Mouse (Mus musculus): Measurements from ENCODE around the gene Mtor. TPM values are rescaled to one million over a fixed set of nuclear protein-coding genes. Genes with fewer than 3 reads are reported as not detected.

Gene Mtor
- polyA plus RNA-seq, 1 experiment from 2014 or later, result 21.8 TPM

DNA sequence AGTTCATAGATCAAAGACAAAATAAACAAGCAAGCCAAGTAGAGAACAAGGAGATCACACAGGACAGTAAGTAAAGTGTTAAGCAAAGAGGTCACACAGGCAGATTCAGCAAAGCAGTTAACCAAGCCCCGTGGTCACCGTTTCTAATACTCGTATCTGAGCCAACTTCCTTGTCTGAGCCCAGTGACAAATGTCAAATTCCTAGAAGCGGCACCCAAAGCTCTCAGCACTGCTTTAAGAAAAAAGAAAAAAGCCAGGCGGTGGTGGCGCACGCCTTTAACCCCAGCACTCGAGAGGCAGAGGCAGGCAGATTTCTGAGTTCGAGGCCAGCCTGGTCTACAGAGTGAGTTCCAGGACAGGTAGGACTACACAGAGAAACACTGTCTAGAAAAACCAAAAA is 138.2 kb downstream of the Mtor start:
- ATAC-seq (ENCODE audit: insufficient number of reproducible peaks, low FRiP score), result no peak
- Histone ChIP-seq H3K4me2 (no peak overlapping the region), H3K9ac (no peak overlapping the region), H3K36me3 (peaks cover 19% of the 10 kb centered on the region), H3K4me3 (no peak overlapping the region), H3K9me3 (replicated peaks) (no peaks in the 10 kb centered on the region), H3K4me1 (replicated peaks) (peaks cover 16% of the 10 kb centered on the region; the same call in 1 of the 2 replicates), H3K27me3 (replicated peaks) (no peaks in the 10 kb centered on the region), H3K27ac (ENCODE audit: poor library complexity, severe bottlenecking) (no peak overlapping the region)
- WGBS, result 67% methylated on average over 9 of the region's 9 CpGs

DNA sequence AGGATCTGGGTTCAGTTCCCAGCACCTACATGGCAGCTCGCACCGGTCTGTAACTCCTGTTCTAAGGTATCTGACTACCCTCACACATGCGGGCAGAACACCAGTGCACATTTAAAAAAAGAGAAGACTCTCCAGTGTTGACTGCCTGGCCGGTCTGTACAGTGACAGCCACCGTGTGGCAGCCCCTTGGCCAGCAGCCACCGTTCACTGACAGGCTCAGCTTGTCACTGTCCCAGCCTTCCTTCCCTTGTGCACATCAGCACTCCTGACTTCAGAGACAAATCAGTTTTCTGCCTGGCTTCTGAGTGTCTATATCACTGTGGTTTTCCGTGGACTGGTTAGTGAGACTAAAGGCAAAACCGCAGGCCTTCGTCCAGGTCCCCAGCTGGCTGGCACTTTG is 140.4 kb downstream of the Mtor start:
- Histone ChIP-seq H3K4me2 (no peak overlapping the region), H3K27me3 (replicated peaks) (no peaks in the 10 kb centered on the region), H3K27ac (ENCODE audit: poor library complexity, severe bottlenecking) (no peak overlapping the region), H3K9me3 (replicated peaks) (no peaks in the 10 kb centered on the region), H3K4me3 (no peak overlapping the region), H3K36me3 (peaks cover 11% of the 10 kb centered on the region), H3K4me1 (replicated peaks) (peaks cover 27% of the 10 kb centered on the region), H3K9ac (no peak overlapping the region)
- WGBS, result 62% methylated on average over 9 of the region's 9 CpGs
- ATAC-seq (ENCODE audit: insufficient number of reproducible peaks, low FRiP score), result no peak

DNA sequence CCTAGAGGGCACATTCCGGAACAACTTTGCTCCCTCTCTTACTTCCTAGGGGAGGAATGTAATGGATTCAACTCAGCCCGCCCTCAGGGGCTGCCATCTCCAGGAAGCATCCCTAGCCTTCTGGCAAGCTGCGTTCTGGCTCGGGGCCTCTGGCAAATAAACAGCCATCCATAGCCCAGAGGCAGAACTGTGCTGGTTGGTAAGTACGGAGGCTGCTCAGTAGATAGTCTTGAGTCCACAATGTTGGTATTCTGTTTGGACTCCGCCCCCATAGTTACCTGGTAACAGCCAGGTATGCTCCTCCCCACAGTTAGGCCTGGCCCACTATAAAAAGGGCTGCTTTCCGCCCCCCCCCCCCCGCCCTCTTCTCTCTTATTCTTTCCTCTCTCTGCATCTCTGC is 141.2 kb downstream of the Mtor start:
- no peak overlapping the region for H3K9ac ChIP-seq
- 71% methylated on average over 6 of the region's 8 CpGs for WGBS
- no peaks in the 10 kb centered on the region for H3K9me3 ChIP-seq (replicated peaks)
- no peak overlapping the region for H3K27ac ChIP-seq (ENCODE audit: poor library complexity, severe bottlenecking)
- peaks cover 27% of the 10 kb centered on the region for H3K4me1 ChIP-seq (replicated peaks)
- no peaks in the 10 kb centered on the region for H3K27me3 ChIP-seq (replicated peaks)
- peaks cover 19% of the 10 kb centered on the region for H3K36me3 ChIP-seq
- no peak overlapping the region for H3K4me2 ChIP-seq
- H3K4me3 ChIP-seq, result no peak overlapping the region
- no peak for ATAC-seq (ENCODE audit: insufficient number of reproducible peaks, low FRiP score)

DNA sequence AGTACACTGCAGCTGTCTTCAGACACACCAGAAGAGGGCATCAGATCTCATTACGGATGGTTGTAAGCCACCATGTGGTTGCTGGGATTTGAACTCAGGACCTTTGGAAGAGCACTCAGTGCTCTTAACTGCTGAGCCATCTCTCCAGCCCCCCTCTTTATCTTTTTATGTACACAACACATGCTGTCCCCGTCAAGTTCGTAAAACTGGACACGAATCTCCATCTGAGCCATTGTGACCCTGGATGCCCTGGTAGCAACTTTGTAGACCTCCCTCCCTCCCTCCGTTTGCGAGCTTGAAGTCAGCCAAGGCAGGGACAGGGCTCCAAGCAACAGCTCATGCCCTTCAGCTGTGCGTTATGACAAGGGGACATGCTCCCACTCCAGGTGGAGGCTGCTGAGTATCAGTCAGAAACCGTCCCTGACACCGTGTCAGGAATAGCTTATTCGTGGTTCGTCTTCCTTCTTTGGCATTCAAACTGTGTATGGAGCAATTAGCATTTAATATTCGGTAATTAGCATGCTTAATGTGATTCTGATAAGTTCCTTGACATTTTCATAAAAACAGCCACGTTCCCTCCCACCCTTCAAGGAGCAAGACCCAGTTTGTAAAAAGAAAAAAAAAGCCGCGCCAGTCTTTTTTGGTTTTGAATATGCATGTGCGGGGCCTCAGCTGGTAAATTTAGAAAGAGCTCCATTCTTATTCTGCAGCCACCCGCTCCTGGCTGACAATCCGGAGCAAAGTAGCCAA is 142.2 kb downstream of the Mtor start:
- H3K4me3 ChIP-seq, result peak overlapping the region; percentile 95
- H3K9ac ChIP-seq, result peak overlapping the region; percentile 68
- H3K9me3 ChIP-seq (replicated peaks), result no peaks in the 10 kb centered on the region
- peaks cover 29% of the 10 kb centered on the region for H3K36me3 ChIP-seq
- peak overlapping the region; percentile 70 for H3K27ac ChIP-seq (ENCODE audit: poor library complexity, severe bottlenecking)
- no peak for ATAC-seq (ENCODE audit: insufficient number of reproducible peaks, low FRiP score)
- H3K4me2 ChIP-seq, result peak overlapping the region; percentile 94
- 6% methylated on average over 18 of the region's 18 CpGs for WGBS
- no peaks in the 10 kb centered on the region for H3K27me3 ChIP-seq (replicated peaks)
- peaks cover 23% of the 10 kb centered on the region for H3K4me1 ChIP-seq (replicated peaks)

DNA sequence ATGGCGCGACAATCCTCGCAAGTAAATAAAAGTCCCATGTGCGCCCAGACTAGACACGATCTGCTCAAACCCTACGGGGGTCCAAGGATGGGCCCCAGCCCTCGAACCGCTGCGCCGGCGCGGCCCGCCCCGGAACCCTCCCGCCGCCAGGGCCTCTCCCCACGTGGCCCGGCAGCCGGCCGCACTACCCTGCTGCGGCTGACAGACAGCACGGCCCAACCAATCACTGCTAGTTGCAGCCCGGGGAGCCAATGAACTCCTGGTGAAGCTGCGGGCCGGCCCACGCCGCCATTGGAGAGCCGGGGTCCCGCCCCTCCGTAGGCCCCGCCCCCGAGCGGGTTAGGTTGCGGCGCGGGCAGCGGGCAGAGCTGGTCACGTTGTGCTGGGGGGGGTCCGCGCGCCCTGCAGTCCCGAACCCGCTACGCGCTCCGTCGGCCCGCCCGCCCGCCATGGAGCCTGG is 142.8 kb downstream of the Mtor start, which contains the start of gene Srm:
Srm (plus strand) TSS at position 333 of the 460 bp plus-strand sequence.
- Histone ChIP-seq H3K9ac (peak within 1 kb of the TSS; percentile 88), H3K4me1 (replicated peaks) (peaks cover 23% of the 10 kb centered on the region), H3K36me3 (peaks cover 35% of the 10 kb centered on the region), H3K27ac (ENCODE audit: poor library complexity, severe bottlenecking) (peak within 1 kb of the TSS; percentile 70), H3K4me3 (peak within 1 kb of the TSS; percentile 95), H3K27me3 (replicated peaks) (no peaks in the 10 kb centered on the region), H3K9me3 (replicated peaks) (no peaks in the 10 kb centered on the region), H3K4me2 (peak within 1 kb of the TSS; percentile 94)
- ATAC-seq (ENCODE audit: insufficient number of reproducible peaks, low FRiP score), result peak; percentile 99
- under 1% methylated on average over 50 of the region's 50 CpGs for WGBS

DNA sequence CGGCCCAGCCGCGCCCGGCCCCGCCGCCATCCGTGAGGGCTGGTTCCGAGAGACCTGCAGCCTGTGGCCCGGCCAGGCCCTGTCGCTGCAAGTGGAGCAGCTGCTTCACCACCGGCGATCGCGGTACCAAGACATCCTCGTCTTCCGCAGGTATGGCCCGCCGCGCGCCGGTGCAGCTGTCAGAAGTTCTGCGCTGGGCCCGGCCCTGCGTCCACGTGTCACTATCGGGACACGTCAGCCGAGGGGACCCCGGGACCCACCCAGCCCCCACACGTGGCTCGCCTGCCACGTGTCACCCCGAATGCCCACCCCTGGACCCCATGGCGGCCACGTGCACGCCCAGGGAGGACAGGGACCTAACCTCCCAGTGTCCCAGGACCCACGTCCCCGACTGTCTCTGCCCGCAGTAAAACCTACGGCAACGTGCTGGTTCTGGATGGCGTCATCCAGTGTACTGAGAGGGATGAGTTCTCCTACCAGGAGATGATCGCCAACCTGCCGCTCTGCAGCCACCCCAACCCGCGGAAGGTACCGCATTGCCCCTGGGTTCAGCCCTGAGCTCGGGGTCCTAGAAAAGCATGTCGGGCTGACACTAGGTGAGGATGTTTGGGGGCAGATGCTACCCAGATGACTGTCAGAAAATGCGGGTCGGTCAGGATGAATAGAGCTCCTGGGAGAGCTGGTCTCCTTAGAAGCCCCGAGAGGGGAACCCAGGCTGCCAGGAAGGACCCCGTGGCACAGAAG is 143.4 kb downstream of the Mtor start:
- WGBS, result under 1% methylated on average over 53 of the region's 53 CpGs
- Histone ChIP-seq H3K36me3 (peaks cover 40% of the 10 kb centered on the region), H3K27me3 (replicated peaks) (no peaks in the 10 kb centered on the region), H3K9ac (peak overlapping the region; percentile 88), H3K27ac (ENCODE audit: poor library complexity, severe bottlenecking) (peak overlapping the region; percentile 43; the same call in 1 of the 2 replicates), H3K4me3 (peak overlapping the region; percentile 95), H3K4me1 (replicated peaks) (peaks cover 23% of the 10 kb centered on the region), H3K9me3 (replicated peaks) (no peaks in the 10 kb centered on the region), H3K4me2 (peak overlapping the region; percentile 94)
- ATAC-seq (ENCODE audit: insufficient number of reproducible peaks, low FRiP score), result peak; percentile 49

DNA sequence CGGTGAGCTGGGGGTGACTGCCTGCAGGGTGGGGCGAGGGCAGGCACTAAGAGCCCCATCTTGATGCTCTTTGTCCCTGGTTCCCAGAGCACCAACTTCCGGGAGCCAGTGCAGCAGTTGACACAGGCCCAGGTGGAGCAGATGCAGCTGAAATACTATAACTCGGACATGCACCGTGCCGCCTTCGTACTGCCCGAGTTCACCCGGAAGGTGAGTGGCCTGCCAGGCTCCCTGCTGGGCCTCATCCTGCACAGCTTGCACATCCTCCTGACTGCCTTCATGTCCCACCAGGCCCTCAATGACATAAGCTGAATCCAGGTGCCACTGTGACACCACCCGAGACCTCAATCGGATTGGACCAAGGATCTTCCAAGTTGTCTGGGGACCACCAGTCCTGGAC is 145.6 kb downstream of the Mtor start:
- Histone ChIP-seq H3K4me1 (replicated peaks) (peaks cover 19% of the 10 kb centered on the region), H3K9ac (no peak overlapping the region), H3K9me3 (replicated peaks) (0 out of 2 replicates have a peak, but pooled peaks cover 4% of the 10 kb centered on the region), H3K27ac (ENCODE audit: poor library complexity, severe bottlenecking) (no peak overlapping the region), H3K4me2 (no peak overlapping the region), H3K36me3 (peaks cover 60% of the 10 kb centered on the region), H3K27me3 (replicated peaks) (no peaks in the 10 kb centered on the region), H3K4me3 (no peak overlapping the region)
- ATAC-seq (ENCODE audit: insufficient number of reproducible peaks, low FRiP score), result no peak
- 93% methylated on average over 11 of the region's 11 CpGs for WGBS

DNA sequence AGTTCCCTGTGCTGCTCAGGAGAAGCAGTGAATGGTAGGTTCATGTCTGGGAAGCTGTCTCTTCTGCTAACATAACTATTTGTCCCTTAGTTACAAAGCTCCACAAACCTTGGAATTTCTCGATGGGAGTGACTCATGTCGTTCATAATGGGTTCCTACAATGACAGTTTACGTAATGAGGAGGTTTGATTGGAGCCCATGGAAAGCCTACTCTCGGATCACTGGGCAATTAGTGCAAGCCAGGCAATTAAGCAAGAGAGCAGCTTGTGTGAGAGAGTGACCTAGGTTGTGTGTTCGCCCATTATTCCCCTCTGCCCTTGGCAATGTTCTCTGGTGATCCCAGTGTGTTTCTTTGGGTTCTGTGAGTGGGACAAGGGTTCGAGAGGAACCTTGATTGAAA is 147.5 kb downstream of the Mtor start:
- Histone ChIP-seq H3K4me3 (no peak overlapping the region), H3K4me1 (replicated peaks) (peaks cover 14% of the 10 kb centered on the region), H3K27me3 (replicated peaks) (no peaks in the 10 kb centered on the region), H3K4me2 (no peak overlapping the region), H3K9me3 (replicated peaks) (0 out of 2 replicates have a peak, but pooled peaks cover 7% of the 10 kb centered on the region), H3K9ac (no peak overlapping the region), H3K27ac (ENCODE audit: poor library complexity, severe bottlenecking) (no peak overlapping the region), H3K36me3 (peaks cover 65% of the 10 kb centered on the region)
- WGBS, result 85% methylated on average over 6 of the region's 6 CpGs
- ATAC-seq (ENCODE audit: insufficient number of reproducible peaks, low FRiP score), result no peak

DNA sequence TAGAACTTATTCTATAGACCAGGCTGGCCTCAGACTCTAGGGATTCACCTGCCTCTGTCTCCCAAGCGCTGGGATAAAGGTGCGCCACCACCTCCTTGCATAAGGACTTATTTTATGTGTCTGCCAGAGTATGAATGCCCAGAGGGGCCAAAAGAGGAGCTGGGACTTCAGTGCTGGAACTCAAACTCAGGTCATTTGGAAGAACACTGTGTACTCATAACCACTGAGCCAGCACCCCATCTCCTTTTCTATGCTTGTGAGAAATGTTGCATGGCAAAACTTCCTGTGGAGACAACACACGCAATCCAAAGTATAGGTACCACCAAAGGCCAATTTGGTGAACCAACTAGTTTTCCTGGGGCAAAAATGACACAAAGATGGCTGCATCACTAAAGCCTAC is 148.3 kb downstream of the Mtor start:
- no peak for ATAC-seq (ENCODE audit: insufficient number of reproducible peaks, low FRiP score)
- no peak overlapping the region for H3K9ac ChIP-seq
- H3K4me1 ChIP-seq (replicated peaks), result peaks cover 14% of the 10 kb centered on the region
- peaks cover 65% of the 10 kb centered on the region for H3K36me3 ChIP-seq
- H3K4me2 ChIP-seq, result no peak overlapping the region
- no peaks in the 10 kb centered on the region for H3K27me3 ChIP-seq (replicated peaks)
- no peak overlapping the region for H3K4me3 ChIP-seq
- no peak overlapping the region for H3K27ac ChIP-seq (ENCODE audit: poor library complexity, severe bottlenecking)
- 91% methylated on average over 3 of the region's 3 CpGs for WGBS
- H3K9me3 ChIP-seq (replicated peaks), result 0 out of 2 replicates have a peak, but pooled peaks cover 7% of the 10 kb centered on the region

DNA sequence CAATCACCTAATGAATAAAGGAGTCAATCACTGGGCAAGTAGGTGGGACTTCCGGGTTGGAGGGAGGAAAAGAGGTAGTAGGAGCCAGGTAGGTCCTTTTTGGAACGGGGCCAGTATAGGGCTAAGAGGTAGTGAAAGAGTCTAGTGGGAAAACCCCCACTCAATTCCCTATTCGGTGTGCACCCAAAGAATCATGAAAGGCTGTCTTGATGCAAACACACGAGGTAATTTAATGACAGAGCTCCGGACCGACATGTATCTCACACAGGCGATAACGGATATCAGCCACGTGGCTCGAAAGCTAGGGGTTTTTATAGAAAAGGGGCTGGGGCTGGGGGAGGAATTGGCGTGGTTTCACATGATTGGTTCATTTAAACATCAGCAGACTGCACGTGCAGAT is 150.4 kb downstream of the Mtor start:
- no peak overlapping the region for H3K9ac ChIP-seq

DNA sequence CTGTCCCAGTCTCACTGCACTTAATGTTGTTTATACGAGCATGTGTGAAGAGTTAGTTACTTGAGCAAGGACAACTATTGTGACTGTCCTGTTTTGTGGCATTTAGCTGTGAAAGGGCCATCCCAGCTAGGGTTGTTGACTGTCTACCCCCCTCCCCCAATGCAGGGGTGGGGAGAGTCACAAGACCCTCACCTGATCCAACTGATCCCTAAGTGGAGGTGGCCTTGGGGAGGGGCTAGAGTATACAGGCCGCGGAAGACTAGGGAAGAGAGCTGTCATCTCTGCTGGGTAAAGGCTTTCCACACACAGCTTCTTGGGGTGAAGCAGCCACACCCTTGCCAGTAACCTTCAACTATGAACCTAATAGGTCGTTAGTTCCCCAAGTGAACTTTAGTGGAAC is 151.9 kb downstream of the Mtor start:
- ATAC-seq (ENCODE audit: insufficient number of reproducible peaks, low FRiP score), result no peak
- no peaks in the 10 kb centered on the region for H3K27me3 ChIP-seq (replicated peaks)
- H3K27ac ChIP-seq (ENCODE audit: poor library complexity, severe bottlenecking), result no peak overlapping the region
- H3K4me3 ChIP-seq, result no peak overlapping the region
- H3K36me3 ChIP-seq, result peaks cover 39% of the 10 kb centered on the region
- 83% methylated on average over 4 of the region's 4 CpGs for WGBS
- H3K9me3 ChIP-seq (replicated peaks), result 0 out of 2 replicates have a peak, but pooled peaks cover 7% of the 10 kb centered on the region
- no peak overlapping the region for H3K9ac ChIP-seq
- no peak overlapping the region for H3K4me2 ChIP-seq
- H3K4me1 ChIP-seq (replicated peaks), result no peaks in the 10 kb centered on the region

More for the DNA sequence above, 150.4 kb downstream of the Mtor start:
- Histone ChIP-seq H3K36me3 (peaks cover 54% of the 10 kb centered on the region), H3K27me3 (replicated peaks) (no peaks in the 10 kb centered on the region), H3K4me1 (replicated peaks) (no peaks in the 10 kb centered on the region), H3K9me3 (replicated peaks) (0 out of 2 replicates have a peak, but pooled peaks cover 7% of the 10 kb centered on the region), H3K4me2 (no peak overlapping the region), H3K4me3 (no peak overlapping the region), H3K27ac (ENCODE audit: poor library complexity, severe bottlenecking) (no peak overlapping the region)
- 90% methylated on average over 12 of the region's 12 CpGs for WGBS
- no peak for ATAC-seq (ENCODE audit: insufficient number of reproducible peaks, low FRiP score)
